Mouse (Mus musculus) lung, embryonic 14.5 days (tissue): ENCODE results near the gene Spaca9. TPM values are rescaled to one million over a fixed set of nuclear protein-coding genes. Genes with fewer than 3 reads are reported as not detected.

Experiments used
- ATAC-seq: fragments of 200-750 bp; cut with Nextera tagmentation; 2 replicates; pipeline ENCODE4 v1.8.0; 2017; ENCODE audit warnings: mild to moderate bottlenecking, moderate TSS enrichment, moderate library complexity; ENCODE audit not compliant: insufficient read depth
- DNase-seq: peaks from one replicate; pipeline ENCODE4 v3.0.0-alpha.2; 2015
- H3K27ac ChIP-seq: fragments of 300-500 bp; sonication (generic); 2 replicates; pipeline ENCODE4 v1.5.1; 2014; ENCODE audit warnings: low read depth, mild to moderate bottlenecking, moderate library complexity
- H3K27me3 ChIP-seq: fragments of 300-500 bp; sonication (generic); 2 replicates; pipeline ENCODE4 v1.6.1; 2014; ENCODE audit warnings: low read length, control low read depth; ENCODE audit not compliant: insufficient read depth
- H3K36me3 ChIP-seq: fragments of 300-500 bp; sonication (generic); 2 replicates; pipeline ENCODE4 v1.6.1; 2014; ENCODE audit warnings: control low read depth; ENCODE audit not compliant: insufficient read depth
- H3K4me1 ChIP-seq: fragments of 300-500 bp; sonication (generic); 2 replicates; pipeline ENCODE4 v1.6.1; 2014; ENCODE audit warnings: antibody characterized with exemption, control low read depth; ENCODE audit not compliant: insufficient read depth
- H3K4me2 ChIP-seq: fragments of 300-500 bp; sonication (generic); 2 replicates; pipeline ENCODE4 v1.6.1; 2014; ENCODE audit warnings: mild to moderate bottlenecking
- H3K4me3 ChIP-seq: fragments of 300-500 bp; sonication (generic); 2 replicates; pipeline ENCODE4 v1.5.1; 2014; ENCODE audit warnings: low read depth, low read length
- H3K9ac ChIP-seq: fragments of 300-500 bp; sonication (generic); 2 replicates; pipeline ENCODE4 v1.6.1; 2014
- H3K9me3 ChIP-seq: fragments of 300-500 bp; sonication (generic); 2 replicates; pipeline ENCODE4 v1.6.1; 2016; ENCODE audit warnings: low read depth, low read length, control low read depth
- CTCF ChIP-seq: IDR thresholded peaks from 2 replicates; pipeline ENCODE4 v1.5.1; 2016; ENCODE audit warnings: antibody characterized with exemption, low read depth
- WGBS: fragments of 180-500 bp; shearing (Covaris S2); extraction: QIAGEN DNeasy Blood & Tissue Kit; methylation state at CpG from one replicate; pipeline ENCODE4 v1.1.7; 2014; 5-methylcytosine and 5-hydroxymethylcytosine counted together
- polyA plus RNA-seq: library from polyadenylated mRNA; unstranded; fragments of >200 nt; fragmentation: Nextera tagmentation; extraction: Ambion mirVana; gene quantifications from 2 replicates; pipeline ENCODE4 v1.2.1, GENCODE M21; 2014

The Spaca9 gene
- polyA plus RNA-seq, 1 experiment from 2014 or later = 1.8 TPM

DNA sequence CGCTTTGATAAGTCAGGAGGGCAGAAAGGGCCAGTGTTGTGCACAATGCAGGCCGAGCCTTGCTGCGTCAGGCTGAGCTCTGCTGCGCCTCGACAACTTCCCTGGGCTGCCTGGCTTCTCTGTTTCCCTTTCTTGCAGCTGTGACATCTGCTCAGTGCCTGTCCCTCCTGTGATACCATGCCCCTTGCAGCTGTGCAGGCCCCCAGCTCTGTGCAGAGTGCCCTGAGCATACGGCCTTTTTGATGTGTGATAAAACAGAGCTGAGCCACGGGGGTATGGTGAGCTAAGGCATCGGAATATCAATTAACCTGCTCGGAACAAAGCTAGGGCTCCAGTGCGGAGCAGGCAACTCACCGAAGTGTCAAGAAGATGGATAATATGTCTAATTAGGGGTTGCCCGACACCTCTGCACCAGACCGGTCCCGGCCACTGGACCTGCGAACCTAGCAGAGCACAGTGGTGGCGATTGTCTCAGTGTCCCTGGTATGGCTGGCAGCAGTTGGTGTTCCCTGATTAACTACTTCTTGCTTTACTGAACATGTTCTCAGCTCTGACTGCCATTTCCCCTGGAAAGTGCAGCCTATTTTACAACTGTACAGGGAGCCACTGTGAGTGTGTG, 28.4 kb upstream of the Spaca9 start:
- H3K36me3 ChIP-seq = no peaks in the 10 kb centered on the region
- H3K4me1 ChIP-seq = no peaks in the 10 kb centered on the region
- H3K4me2 ChIP-seq = no peak overlapping the region
- H3K27me3 ChIP-seq = no peaks in the 10 kb centered on the region
- no peak for ATAC-seq
- H3K27ac ChIP-seq = no peak overlapping the region
- H3K9ac ChIP-seq = no peak overlapping the region
- TF ChIP-seq CTCF = no peak
- 33% methylated on average over 16 of the region's 16 CpGs for WGBS
- no peaks in the 10 kb centered on the region for H3K9me3 ChIP-seq
- H3K4me3 ChIP-seq = no peak overlapping the region
- DNase-seq = no peak

DNA sequence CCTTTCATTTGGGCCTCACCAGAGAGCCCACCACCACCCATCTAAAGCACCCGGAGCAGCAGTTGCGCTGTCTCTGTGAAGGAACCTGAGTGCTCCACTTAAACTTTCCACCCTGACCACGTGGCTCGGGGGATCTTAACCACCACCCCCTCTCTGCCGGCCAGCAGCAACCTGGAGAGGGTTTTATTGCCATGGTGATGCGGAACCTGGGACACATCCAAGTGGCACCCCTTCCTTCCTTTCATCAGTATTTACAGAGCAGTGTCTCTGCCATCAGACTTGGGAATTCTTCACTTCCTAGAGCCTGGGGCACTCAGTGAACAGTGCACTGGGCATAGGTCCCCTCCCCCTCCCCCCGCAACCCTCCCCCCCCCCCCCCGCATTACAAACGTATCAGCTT, 24.4 kb upstream of the Spaca9 start:
- 0 out of 2 replicates have a peak overlapping the region, but pooled peaks have one; percentile 10 for H3K4me2 ChIP-seq
- H3K4me3 ChIP-seq = no peak overlapping the region
- no peak for TF ChIP-seq CTCF
- H3K4me1 ChIP-seq = no peaks in the 10 kb centered on the region
- WGBS = 47% methylated on average over 9 of the region's 9 CpGs
- no peaks in the 10 kb centered on the region for H3K9me3 ChIP-seq
- no peak overlapping the region for H3K27ac ChIP-seq
- DNase-seq = peak; percentile 65
- H3K27me3 ChIP-seq = no peaks in the 10 kb centered on the region
- H3K36me3 ChIP-seq = no peaks in the 10 kb centered on the region
- peak; percentile 75 for ATAC-seq
- no peak overlapping the region for H3K9ac ChIP-seq

- H3K4me3 ChIP-seq = no peak overlapping the region
- 88% methylated on average over 8 of the region's 8 CpGs for WGBS
- TF ChIP-seq CTCF = no peak
- no peaks in the 10 kb centered on the region for H3K9me3 ChIP-seq
- no peak overlapping the region for H3K27ac ChIP-seq
- no peak for DNase-seq
- no peaks in the 10 kb centered on the region for H3K27me3 ChIP-seq
- no peak for ATAC-seq
- H3K9ac ChIP-seq = no peak overlapping the region
- H3K4me2 ChIP-seq = no peak overlapping the region
- H3K4me1 ChIP-seq = no peaks in the 10 kb centered on the region
- no peaks in the 10 kb centered on the region for H3K36me3 ChIP-seq
These were observed 22.9 kb upstream of the Spaca9 start for GRCm38 (mm10) chr2:28722419-28722818.

- no peak for DNase-seq
- no peak overlapping the region for H3K27ac ChIP-seq
- H3K36me3 ChIP-seq = no peaks in the 10 kb centered on the region
- no peaks in the 10 kb centered on the region for H3K4me1 ChIP-seq
- no peak overlapping the region for H3K9ac ChIP-seq
- 70% methylated on average over 8 of the region's 8 CpGs for WGBS
- TF ChIP-seq CTCF = no peak
- no peak for ATAC-seq
- H3K4me2 ChIP-seq = no peak overlapping the region
- H3K9me3 ChIP-seq = no peaks in the 10 kb centered on the region
- H3K4me3 ChIP-seq = no peak overlapping the region
- H3K27me3 ChIP-seq = no peaks in the 10 kb centered on the region
These were observed 13.5 kb upstream of the Spaca9 start for GRCm38 (mm10) chr2:28713036-28713435.

GRCm38 (mm10) chr2:28706787-28707186, 7.3 kb upstream of the Spaca9 start:
- DNase-seq (no peak), ATAC-seq (no peak)
- no peaks in the 10 kb centered on the region for H3K36me3 ChIP-seq
- H3K4me3 ChIP-seq = no peak overlapping the region
- H3K27me3 ChIP-seq = no peaks in the 10 kb centered on the region
- no peaks in the 10 kb centered on the region for H3K4me1 ChIP-seq
- no peak overlapping the region for H3K9ac ChIP-seq
- H3K4me2 ChIP-seq = no peak overlapping the region
- TF ChIP-seq CTCF = no peak
- WGBS = 34% methylated on average over 6 of the region's 6 CpGs
- no peaks in the 10 kb centered on the region for H3K9me3 ChIP-seq
- no peak overlapping the region for H3K27ac ChIP-seq

- Histone ChIP-seq H3K27ac (no peak overlapping the region), H3K36me3 (no peaks in the 10 kb centered on the region), H3K4me2 (no peak overlapping the region), H3K4me3 (no peak overlapping the region), H3K9ac (no peak overlapping the region), H3K4me1 (no peaks in the 10 kb centered on the region), H3K27me3 (no peaks in the 10 kb centered on the region), H3K9me3 (no peaks in the 10 kb centered on the region)
- TF ChIP-seq CTCF = no peak
- DNase-seq (no peak), ATAC-seq (no peak)
- 67% methylated on average over 8 of the region's 8 CpGs for WGBS
These were observed 6.6 kb upstream of the Spaca9 start for GRCm38 (mm10) chr2:28706106-28706636.

GRCm38 (mm10) chr2:28701646-28702262, 2.2 kb upstream of the Spaca9 start:
- Histone ChIP-seq H3K4me2 (no peak overlapping the region), H3K4me3 (no peak overlapping the region), H3K9me3 (no peaks in the 10 kb centered on the region), H3K36me3 (no peaks in the 10 kb centered on the region), H3K9ac (no peak overlapping the region), H3K4me1 (peaks cover 6% of the 10 kb centered on the region; the same call in 1 of the 2 replicates), H3K27me3 (no peaks in the 10 kb centered on the region), H3K27ac (no peak overlapping the region)
- WGBS = 56% methylated on average over 8 of the region's 8 CpGs
- DNase-seq = no peak
- no peak for TF ChIP-seq CTCF
- ATAC-seq = no peak
